Mouse (Mus musculus) frontal cortex, postnatal 14 days (tissue): Measurements from ENCODE around the gene Rdh16f2.
"Not testable (repeated sequence)": the region's sequence is repeated elsewhere in the genome, so short reads cannot be mapped to it uniquely, and the experiment has no call there.

Source experiments
- DNase-seq, 2 experiments: peaks; one replicate each; pipeline ENCODE4 v3.0.0; 2022; ENCODE audit warnings: low spot score in 2 of 2

Gene Rdh16f2

DNA sequence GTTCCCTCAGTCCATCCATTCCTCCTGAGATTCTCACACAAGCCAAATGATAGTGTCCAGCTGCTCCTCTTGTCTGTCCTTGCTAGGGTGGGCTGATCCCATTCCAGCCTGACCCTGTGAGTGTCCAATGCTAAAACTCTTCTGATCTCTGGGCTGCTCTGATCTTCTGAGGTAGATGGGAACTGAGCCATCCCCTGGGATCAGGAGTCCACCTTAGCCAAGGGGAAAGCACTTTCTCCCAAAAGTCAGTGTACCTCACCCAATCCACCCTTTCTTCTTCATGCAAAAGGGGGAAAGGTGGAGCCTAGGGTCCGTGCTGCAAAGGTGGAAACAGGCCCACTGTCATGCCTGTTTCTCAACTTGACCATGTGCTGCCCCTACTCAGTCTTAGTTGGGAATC lies 25.2 kb downstream of the Rdh16f2 start:
- DNase-seq = no peak

DNA sequence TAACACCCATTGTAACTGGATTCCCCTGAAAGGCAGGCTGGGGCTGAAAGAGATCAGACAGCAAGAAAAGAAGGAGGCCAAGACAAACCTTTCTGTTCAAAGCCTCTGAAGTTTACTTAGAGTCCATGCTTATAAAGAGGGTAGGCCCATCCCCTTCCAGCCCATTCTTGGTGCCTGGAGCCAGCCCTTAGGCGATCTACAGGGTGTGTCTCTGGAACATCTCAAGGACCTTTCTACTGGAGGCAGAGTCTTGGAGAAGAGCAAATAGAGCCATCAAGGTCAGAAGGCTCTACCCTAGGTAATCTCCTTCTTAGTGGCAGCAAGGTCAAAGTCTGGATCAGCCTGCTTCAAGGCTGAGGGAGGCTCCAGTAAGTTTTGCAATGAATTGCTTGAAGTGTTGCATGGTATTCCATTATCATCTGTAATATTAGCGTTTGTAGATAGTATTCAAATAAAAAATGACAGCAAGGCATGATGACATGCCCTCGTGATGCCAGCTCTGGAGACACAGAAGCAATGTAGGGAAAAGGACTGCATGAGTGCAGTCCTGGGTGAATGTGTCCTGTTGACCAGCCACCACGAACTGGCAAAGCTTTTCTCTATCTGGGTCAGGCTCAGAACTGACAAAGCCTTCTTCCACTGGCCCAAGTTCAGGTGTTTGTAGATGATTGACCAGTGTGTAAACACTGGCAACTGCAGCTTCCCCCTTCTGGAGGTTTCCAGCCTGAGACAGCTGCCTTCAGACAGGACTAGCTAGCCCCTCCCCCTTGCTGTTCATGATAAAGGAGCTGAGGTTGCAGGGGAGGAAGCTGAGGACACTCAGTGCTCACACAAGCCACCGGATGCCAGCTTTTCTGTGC lies 27.1 kb downstream of the Rdh16f2 start:
- not testable (repeated sequence) for DNase-seq

DNA sequence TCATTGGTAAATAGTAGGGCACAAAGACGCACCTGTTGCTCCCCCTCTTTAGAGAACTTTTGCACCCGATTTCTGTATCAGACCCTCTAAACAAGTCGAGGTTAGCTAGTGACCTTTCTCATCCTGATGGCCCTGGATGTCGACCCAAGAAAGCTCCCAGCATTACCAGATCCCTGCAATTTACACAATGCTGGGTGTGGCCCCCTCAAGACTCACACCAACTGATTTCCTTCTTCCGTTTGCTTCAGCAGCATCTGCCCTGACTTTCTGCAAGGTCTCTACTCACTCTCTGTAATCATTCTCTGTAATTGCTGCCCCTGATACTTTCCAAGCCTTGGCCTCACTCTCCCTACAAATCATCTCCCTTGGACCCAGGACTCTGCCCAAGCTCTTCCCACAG lies 30.4 kb downstream of the Rdh16f2 start:
- no peak for DNase-seq

DNA sequence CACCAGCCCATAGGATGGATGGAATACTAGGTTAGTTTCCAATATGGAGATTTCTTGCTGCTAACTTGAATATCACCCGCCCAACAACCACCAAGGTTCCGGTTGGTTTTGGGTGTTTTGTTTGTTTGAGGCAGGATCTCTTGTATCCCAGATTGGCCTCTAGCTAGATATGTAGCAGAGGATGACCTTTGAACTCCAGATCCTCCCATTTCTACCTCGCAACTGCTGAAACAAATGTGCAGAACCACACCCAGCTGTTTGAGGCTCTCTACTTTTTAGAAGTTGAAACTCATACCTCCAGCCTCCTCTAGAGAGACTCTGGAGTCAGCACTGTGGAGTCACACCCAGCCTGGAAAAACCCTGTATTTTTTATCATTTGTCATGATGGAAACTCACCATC lies 31.2 kb downstream of the Rdh16f2 start:
- no peak for DNase-seq

DNA sequence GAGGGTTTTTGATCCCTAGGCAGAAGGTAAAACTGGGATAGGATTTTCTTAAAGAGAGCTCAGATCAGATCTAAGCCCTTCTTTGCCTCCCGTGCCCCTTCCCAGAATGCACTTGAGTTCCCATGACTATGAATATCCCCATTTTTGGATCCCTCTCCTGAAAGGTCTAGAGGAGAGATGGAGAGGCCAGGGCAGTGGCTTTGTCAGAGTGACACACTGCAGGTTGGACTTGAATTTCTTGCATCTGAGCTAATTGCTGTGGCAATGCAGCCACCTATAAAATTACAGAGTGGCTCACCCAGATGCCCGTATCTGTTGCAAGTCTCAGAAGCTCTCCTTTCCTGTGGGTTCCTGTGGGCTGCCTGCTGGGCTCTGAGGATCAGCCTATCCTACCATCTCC lies 31.9 kb downstream of the Rdh16f2 start, which contains the start of gene Sdr9c7:
Gene Sdr9c7, plus strand, starts transcription at position 301 of the 400 bp plus-strand sequence.
- no peak for DNase-seq

DNA sequence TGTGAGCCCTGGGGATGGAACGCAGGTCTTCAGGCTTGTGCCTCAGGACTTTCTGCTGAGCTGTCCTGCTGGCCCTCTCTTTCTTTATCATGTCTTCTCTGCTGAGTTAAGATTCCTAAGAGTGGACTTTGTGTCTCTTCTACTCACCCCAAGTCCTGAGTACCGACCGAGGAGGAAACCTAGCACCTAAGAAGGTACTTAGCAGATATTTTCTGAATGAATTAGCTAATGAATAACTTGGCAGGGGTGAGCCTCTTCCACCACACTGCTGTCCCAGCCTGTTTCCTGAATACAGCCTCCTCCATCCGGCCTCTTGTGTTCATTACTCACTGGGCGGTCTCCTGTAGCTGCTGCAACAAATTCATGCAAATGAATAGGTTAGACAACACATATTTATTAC lies 33.5 kb downstream of the Rdh16f2 start:
- no peak for DNase-seq

DNA sequence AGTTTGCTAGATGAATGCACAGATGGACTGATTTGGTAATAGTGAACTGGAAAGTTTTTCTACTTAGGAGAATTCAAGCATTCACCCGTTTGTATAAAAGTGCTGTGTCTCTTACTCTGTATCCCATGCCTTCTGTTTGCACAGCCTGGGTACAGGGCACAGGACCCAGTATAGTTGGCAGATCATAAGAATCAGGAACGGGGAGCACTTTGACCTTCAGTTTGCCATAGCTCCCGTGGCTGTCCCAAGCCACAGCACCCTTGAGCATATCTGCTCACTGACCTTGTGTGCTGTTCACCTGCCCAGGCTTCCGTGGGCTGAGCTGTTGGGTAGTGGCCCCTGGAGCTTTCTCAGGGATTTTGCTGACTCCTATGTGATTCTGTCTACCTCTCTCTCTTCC lies 35.5 kb downstream of the Rdh16f2 start:
- DNase-seq = no peak

DNA sequence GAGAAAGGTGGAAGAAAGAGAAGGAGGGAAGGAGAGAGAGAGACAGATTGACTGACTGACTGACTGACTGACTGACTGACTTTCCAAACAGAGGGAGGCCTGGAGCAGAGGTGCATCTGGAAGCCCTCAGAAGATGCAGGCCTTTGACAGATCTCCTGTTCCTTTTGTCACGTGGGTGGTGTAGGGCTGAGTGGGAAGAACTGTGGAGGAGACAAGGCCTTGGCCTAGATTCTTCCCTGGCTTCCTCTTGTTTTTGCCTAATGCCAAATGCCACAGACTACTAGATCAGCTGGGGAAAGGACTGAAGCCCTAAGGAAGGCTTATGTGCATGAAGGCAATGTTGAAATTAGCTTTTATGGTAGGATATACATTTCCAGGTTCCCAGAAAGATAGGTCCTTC lies 36.8 kb downstream of the Rdh16f2 start:
- no peak for DNase-seq

DNA sequence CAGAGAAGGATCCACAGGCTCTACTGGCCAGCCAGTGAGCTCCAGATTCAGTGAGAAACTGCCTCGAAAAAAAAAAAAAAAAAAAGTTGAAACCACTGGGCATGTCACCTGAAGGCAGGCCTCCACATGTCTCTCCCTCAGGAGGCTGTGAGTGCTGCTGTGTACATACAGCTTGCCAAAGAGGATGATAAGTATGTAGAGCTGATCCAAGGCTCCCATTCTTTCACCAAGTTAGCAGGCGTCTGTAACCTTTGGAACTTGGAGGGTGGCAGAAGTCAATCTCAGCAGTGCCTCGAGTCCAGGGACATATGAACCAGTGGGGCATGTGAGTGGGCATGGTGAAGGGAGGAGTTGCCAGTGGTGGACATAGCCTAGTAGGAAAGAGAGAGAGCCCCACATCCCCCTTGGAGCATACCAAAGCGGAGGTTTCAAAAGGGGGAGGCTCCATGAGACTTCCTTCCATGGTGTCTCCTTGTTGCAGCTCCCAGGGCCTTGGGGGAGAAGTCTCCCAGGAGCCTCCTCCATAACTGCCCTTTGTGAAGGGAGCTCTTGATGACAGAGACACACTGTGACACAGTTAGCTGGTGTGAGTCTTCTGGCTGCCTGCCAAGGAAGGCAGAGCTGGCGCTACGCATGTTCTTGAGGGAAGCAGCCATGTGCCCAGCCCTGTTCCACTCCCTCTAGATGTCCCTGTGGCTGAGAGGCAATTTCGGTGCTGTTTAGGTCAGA lies 38.6 kb downstream of the Rdh16f2 start:
- DNase-seq = peak in 1 of 2 experiments; percentile 27

DNA sequence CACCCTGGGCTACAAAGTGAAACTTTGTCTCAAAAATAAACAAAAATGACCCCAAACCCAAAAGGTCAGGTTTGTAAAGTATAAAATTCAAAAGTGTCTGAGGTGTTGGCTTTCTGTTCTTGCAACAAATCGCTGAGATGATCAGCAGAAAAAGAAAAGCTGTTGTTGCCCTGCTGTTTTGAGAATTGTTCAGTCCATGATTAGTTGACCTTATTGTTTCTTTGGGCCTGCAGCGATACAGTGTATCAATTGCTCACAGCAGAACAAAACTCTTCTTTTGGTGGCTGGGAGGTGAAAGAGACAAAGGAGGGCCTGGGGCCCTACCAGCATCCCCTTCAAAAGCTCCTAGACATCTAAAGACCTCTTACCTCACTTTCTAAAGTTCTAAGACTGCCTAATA lies 39.9 kb downstream of the Rdh16f2 start:
- DNase-seq = no peak

DNA sequence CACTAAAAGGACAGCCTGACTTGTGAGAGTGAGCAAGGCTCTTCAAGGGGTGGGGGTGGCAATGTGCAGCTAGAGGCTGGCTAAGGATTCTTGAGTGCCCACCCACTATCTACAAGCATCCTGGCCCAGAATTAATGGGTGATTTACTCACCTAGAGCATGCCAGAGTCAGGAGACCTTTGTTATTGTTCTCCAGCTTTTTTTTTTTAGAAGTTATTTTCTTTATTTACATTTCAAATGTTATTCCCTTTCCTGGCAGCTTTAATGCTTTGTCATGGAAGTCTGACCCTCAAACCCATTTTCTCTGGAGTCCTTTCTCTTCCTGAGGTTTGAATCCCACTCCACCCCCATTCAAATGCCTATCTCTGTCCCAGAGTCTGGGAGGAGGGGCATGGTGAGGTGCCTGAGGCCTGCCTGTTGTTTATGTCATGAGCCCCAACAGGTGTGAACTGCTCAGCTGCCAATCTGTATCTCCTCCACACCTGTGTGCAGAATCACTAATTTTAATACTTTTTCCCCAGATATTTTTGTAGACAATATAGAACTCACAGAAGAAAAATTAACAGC lies 41.2 kb downstream of the Rdh16f2 start:
- DNase-seq = no peak

DNA sequence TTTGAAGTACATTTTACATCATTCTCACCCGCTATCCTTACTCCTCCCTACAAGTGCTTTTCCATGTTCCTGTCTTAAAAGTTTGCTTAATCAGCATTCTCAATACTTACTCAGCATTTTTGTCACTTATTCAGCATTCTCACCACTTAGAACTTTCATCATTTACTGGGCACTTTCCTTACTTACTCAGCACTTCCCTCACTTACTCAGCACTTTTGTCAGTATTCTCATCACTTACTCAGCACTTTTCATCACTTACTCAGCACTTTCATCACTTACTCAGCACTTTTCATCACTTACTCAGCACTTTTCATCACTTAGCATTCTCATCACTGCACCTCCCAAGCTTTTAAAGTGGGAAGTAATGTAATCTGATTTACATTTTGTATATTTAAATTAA lies 49.3 kb downstream of the Rdh16f2 start:
- DNase-seq = no peak

DNA sequence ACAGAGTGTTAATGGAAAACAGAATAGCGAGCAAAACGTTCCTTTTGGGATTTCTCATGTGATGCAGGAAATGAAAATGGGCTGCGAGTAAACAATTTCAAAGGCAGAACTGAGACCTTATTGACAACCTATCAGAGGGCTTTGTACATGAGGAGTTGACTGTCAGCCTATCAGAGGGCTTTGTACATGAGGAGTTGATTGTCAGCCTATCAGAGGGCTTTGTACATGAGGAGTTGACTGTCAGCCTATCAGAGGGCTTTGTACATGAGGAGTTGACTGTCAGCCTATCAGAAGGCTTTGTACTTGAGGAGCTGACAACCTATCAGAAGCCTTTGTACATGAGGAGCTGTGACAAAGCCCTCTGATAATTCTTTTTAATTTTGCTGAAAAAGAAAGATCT lies 50.9 kb downstream of the Rdh16f2 start:
- not testable (repeated sequence) for DNase-seq

DNA sequence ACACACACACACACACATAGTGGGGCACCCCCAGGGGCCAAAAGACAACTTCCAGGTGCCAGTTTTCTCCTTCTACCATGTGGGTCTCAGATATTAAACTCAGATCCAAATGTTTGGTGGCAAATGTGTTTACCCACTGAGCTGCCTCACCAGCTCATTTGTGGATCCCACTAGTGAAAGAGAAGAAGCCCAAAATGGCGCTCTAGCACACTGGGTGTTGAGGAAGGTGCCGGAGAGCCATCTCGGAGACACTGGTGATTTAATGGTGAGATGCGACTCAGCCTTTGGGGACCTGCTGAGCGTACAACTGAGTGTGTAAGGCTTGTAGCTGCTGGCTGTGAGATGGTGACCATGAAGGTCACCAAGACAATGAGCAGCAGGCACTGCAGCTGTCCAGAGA lies 51.4 kb downstream of the Rdh16f2 start:
- no peak for DNase-seq

DNA sequence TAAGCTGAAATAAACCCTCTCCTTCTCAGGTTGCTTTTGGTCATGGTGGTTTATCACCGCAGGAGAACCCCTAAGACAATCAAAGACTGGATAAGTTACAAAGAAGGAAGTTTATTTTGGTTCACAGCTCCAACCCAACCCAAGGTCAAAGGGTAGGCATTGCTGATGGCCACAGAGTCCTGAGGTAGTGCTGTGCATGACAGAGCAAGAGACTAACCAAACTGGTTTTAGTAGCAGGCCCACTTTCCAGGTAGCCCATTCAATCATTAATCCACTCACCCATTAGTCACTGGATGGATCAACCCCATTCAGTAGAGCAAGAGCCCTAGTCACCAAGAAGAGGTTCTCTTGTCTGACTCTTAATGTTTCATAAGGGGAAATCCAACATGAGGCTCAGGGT lies 56.0 kb downstream of the Rdh16f2 start:
- DNase-seq = no peak

DNA sequence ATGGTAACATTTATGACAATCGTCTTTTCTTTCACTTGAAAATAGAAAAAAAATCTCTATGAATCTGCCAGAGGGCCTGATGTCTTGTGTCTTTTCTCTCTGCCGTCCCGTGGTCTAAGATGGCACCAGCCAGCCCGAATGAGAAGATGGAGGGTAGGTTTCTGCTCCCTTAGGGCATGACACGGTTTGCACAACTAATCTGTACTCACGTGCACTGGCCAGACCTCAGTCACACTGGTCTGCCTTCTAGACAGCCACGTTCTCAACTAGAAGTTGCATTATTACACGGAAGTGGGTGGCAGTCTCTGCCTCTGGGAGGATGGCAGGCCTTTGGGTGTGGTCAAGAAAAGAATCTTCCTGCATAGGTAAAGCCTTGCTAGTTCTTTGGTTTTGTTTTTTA lies 56.8 kb downstream of the Rdh16f2 start:
- no peak for DNase-seq

DNA sequence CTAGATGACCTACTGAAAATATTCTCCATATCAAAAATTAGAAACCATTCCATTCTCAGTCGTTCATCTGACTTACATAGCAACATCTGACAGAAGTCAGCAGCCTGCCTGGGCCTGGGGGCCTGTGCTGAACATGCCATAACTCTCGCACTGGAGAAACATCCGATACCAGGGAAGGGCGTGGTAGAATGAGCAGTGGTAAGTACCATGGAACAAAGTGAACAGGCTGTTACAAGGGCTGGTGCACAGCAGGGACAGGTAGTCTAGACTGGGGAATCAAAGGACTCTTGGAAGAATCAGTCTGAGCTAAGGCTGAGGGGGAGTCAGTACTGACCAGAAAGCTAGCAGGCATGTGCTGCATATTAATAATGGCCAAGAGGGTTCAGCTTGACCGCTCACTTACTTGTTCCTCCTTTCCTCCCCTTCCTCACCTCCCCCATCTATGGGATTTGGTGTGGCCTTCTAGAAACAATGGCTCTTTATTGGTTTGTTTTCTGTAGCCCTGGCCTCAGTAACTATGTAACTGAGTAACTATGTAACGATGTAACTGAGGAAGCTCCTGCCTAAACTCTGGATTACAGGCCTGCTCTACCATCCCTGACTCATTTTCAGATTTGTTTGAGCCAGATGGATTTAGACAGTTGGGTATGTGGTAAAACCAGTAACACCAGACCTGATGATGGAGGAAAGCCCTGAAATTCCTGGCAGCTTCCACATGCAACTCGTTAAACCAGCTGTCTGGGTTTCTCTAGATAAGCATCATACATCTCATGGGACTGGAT lies 58.5 kb downstream of the Rdh16f2 start:
- DNase-seq = no peak
